In genomic region chr13:108124096-108124495, GRCm38 (mm10) we compare ENCODE assay signal across 24 mouse cellular contexts. TPM values are rescaled to one million over a fixed set of nuclear protein-coding genes. Genes with fewer than 3 reads are reported as not detected.
DNase-seq lines count a peak whose midpoint lies in the region; ATAC-seq lines count a peak whose summit lies in the region.
"Had no signal": no experiment of that assay in that cellular context is flagged by ENCODE, and none has a peak within 500 bp of the region (broad histone marks: within the 10 kb centered on the region; RNA-seq: fewer than 3 reads in every experiment).

No protein-coding gene starts in this region.

- no peak overlapping the region for H3K27ac ChIP-seq in kidney, embryonic 15.5 days
- no peak overlapping the region for H3K27ac ChIP-seq in neural tube, embryonic 11.5 days (ENCODE audit: low read depth, low read length)
- H3K27ac ChIP-seq in midbrain, embryonic 16.5 days (ENCODE audit: low read length), result peak overlapping the region; percentile 22; the same call in 1 of the 2 replicates
- H3K27ac ChIP-seq: embryonic facial prominence, embryonic 15.5 days; gastrocnemius, adult 2 months; heart, embryonic 15.5 days; intestine, embryonic 15.5 days; layer of hippocampus, adult 2 months; limb, embryonic 12.5 days had no signal

- H3K4me2 ChIP-seq in kidney, embryonic 15.5 days, result no peak overlapping the region
- no peak overlapping the region for H3K4me2 ChIP-seq in neural tube, embryonic 11.5 days (ENCODE audit: low read depth)
- peak overlapping the region; percentile 21; the same call in 1 of the 2 replicates for H3K4me2 ChIP-seq in midbrain, embryonic 16.5 days (ENCODE audit: low read length)
- H3K4me2 ChIP-seq: embryonic facial prominence, embryonic 15.5 days; heart, embryonic 15.5 days; intestine, embryonic 15.5 days; limb, embryonic 12.5 days; liver, embryonic 11.5 days had no signal

- H3K4me3 ChIP-seq in kidney, embryonic 15.5 days (replicated peaks), result no peak overlapping the region
- no peak overlapping the region for H3K4me3 ChIP-seq in neural tube, embryonic 11.5 days (ENCODE audit: low read depth, low read length)
- H3K4me3 ChIP-seq in midbrain, embryonic 16.5 days (ENCODE audit: low read depth, low read length), result no peak overlapping the region
- H3K4me3 ChIP-seq: embryonic facial prominence, embryonic 15.5 days; gastrocnemius, adult 2 months; heart, embryonic 15.5 days; intestine, embryonic 15.5 days; layer of hippocampus, adult 2 months; limb, embryonic 12.5 days; midbrain, embryonic 12.5 days had no signal

- no peak overlapping the region for H3K9ac ChIP-seq in kidney, embryonic 15.5 days
- H3K9ac ChIP-seq in neural tube, embryonic 11.5 days (ENCODE audit: low read length), result no peak overlapping the region
- H3K9ac ChIP-seq in midbrain, embryonic 16.5 days (ENCODE audit: low read depth, low read length), result peak overlapping the region; percentile 10; the same call in 1 of the 2 replicates
- H3K9ac ChIP-seq: embryonic facial prominence, embryonic 15.5 days; heart, embryonic 15.5 days; intestine, embryonic 15.5 days; limb, embryonic 12.5 days; liver, postnatal 0 days; midbrain, embryonic 12.5 days had no signal

- no peak for DNase-seq in kidney, adult 8-10 months
- no peak for DNase-seq in neural tube, embryonic 11.5 days (ENCODE audit: low spot score)
- DNase-seq in neural tube, embryonic 10.5 days (ENCODE audit: extremely low spot score, low spot score), result no peak
- DNase-seq in ovary, postnatal 14 days (ENCODE audit: low spot score), result no peak
- no peak for DNase-seq in ovary, postnatal 36 days (ENCODE audit: low spot score)
- DNase-seq: adrenal gland, postnatal 36 days; cerebellum, adult 11 months; cerebellum, adult 9-11 months; gastrocnemius, adult 2 months; heart, postnatal 4 days; kidney, postnatal 14 days; liver, postnatal 0 days; thymus, adult 18-20 months had no signal

- 66% methylated on average over 11 of the region's 11 CpGs for WGBS in kidney, embryonic 15.5 days
- WGBS in neural tube, embryonic 11.5 days, result 74% methylated on average over 11 of the region's 11 CpGs
- WGBS in midbrain, embryonic 16.5 days, result 59% methylated on average over 11 of the region's 11 CpGs

- no peaks in the 10 kb centered on the region for H3K36me3 ChIP-seq in kidney, embryonic 15.5 days
- no peaks in the 10 kb centered on the region for H3K36me3 ChIP-seq in neural tube, embryonic 11.5 days (ENCODE audit: control insufficient read depth, insufficient read depth, low read length)
- H3K36me3 ChIP-seq in midbrain, embryonic 16.5 days (ENCODE audit: control insufficient read depth, insufficient read depth, low read length), result no peaks in the 10 kb centered on the region
- H3K36me3 ChIP-seq: embryonic facial prominence, embryonic 15.5 days; heart, embryonic 15.5 days; intestine, embryonic 15.5 days; limb, embryonic 12.5 days; midbrain, embryonic 12.5 days had no signal

- ATAC-seq in kidney, embryonic 15.5 days (replicated peaks; ENCODE audit: low FRiP score), result 0 out of 2 replicates have a peak, but pooled peaks have one; percentile 22
- peak; percentile 25; the same call in 1 of the 2 replicates for ATAC-seq in neural tube, embryonic 11.5 days (ENCODE audit: insufficient read depth, low FRiP score, low TSS enrichment)
- ATAC-seq in midbrain, embryonic 16.5 days, result no peak
- ATAC-seq: CD4-positive, CD25-positive, alpha-beta regulatory T cell, adult 4 months; intestine, embryonic 15.5 days; liver, postnatal 0 days; lung, postnatal 0 days had no signal

- H3K27me3 ChIP-seq in kidney, embryonic 15.5 days, result no peaks in the 10 kb centered on the region
- H3K27me3 ChIP-seq in neural tube, embryonic 11.5 days (ENCODE audit: control insufficient read depth, insufficient read depth, low read length), result no peaks in the 10 kb centered on the region
- no peaks in the 10 kb centered on the region for H3K27me3 ChIP-seq in midbrain, embryonic 16.5 days (ENCODE audit: control insufficient read depth, insufficient read depth, low read depth, low read length)
- H3K27me3 ChIP-seq: embryonic facial prominence, embryonic 15.5 days; heart, embryonic 15.5 days; intestine, embryonic 15.5 days; limb, embryonic 12.5 days; midbrain, embryonic 12.5 days had no signal

- H3K9me3 ChIP-seq in kidney, embryonic 15.5 days (replicated peaks), result no peaks in the 10 kb centered on the region
- H3K9me3 ChIP-seq in neural tube, embryonic 11.5 days (ENCODE audit: control insufficient read depth, low read length), result no peaks in the 10 kb centered on the region
- no peaks in the 10 kb centered on the region for H3K9me3 ChIP-seq in midbrain, embryonic 16.5 days (replicated peaks; ENCODE audit: control insufficient read depth, low read length, poor library complexity, severe bottlenecking)
- H3K9me3 ChIP-seq: embryonic facial prominence, embryonic 15.5 days; heart, embryonic 15.5 days; intestine, embryonic 15.5 days; limb, embryonic 12.5 days; midbrain, embryonic 12.5 days had no signal

- peaks cover 9% of the 10 kb centered on the region for H3K4me1 ChIP-seq in kidney, embryonic 15.5 days
- peaks cover 3% of the 10 kb centered on the region; the same call in 1 of the 2 replicates for H3K4me1 ChIP-seq in neural tube, embryonic 11.5 days (ENCODE audit: control insufficient read depth, insufficient read depth, low read length)
- peaks cover 10% of the 10 kb centered on the region for H3K4me1 ChIP-seq in midbrain, embryonic 16.5 days (ENCODE audit: control insufficient read depth, insufficient read depth, low read length)
- H3K4me1 ChIP-seq: intestine, embryonic 15.5 days had no signal

RNA-seq across cellular contexts. Expression of gene Ndufaf2, which starts 34.3 kb away (rescaled TPM):
- 75.6 and 76.7 TPM in 2 replicates for polyA plus RNA-seq in kidney, embryonic 15.5 days (2015; fragmentation: Nextera tagmentation; extraction: Ambion mirVana)
- polyA plus RNA-seq in neural tube, embryonic 11.5 days (2014; fragmentation: Nextera tagmentation; extraction: Ambion mirVana), result 80.8 and 84.4 TPM in 2 replicates
- 68.5 TPM in 2 replicates for polyA plus RNA-seq in midbrain, embryonic 16.5 days (2015; fragmentation: Nextera tagmentation; extraction: Ambion mirVana)

RNA-seq across cellular contexts. Expression of gene Ercc8, which starts 34.4 kb away (rescaled TPM):
- polyA plus RNA-seq in kidney, embryonic 15.5 days (2015; fragmentation: Nextera tagmentation; extraction: Ambion mirVana), result 15.5 and 16.7 TPM in 2 replicates
- 25.1 and 26.5 TPM in 2 replicates for polyA plus RNA-seq in neural tube, embryonic 11.5 days (2014; fragmentation: Nextera tagmentation; extraction: Ambion mirVana)
- polyA plus RNA-seq in midbrain, embryonic 16.5 days (2015; fragmentation: Nextera tagmentation; extraction: Ambion mirVana), result 32.0 and 33.6 TPM in 2 replicates
